Mouse (Mus musculus) heart, embryonic 11.5 days (tissue): ENCODE data around the gene Fbxw15. TPM values are rescaled to one million over a fixed set of nuclear protein-coding genes. Genes with fewer than 3 reads are reported as not detected.

Experiments used
- ATAC-seq: fragments of 200-750 bp; cut with Nextera tagmentation; replicated peaks from 2 replicates; pipeline ENCODE4 v1.8.0; 2017; ENCODE audit warnings: moderate library complexity; ENCODE audit not compliant: insufficient number of reproducible peaks, low FRiP score, low TSS enrichment
- H3K27ac ChIP-seq: fragments of 300-500 bp; sonication (generic); 2 replicates; pipeline ENCODE4 v1.5.1; 2014; ENCODE audit warnings: mild to moderate bottlenecking, low read depth, low read length
- H3K27me3 ChIP-seq: fragments of 300-500 bp; sonication (generic); 2 replicates; pipeline ENCODE4 v1.6.1; 2014; ENCODE audit warnings: mild to moderate bottlenecking, low read length, mixed read lengths; ENCODE audit not compliant: control insufficient read depth, insufficient read depth
- H3K36me3 ChIP-seq: fragments of 300-500 bp; sonication (generic); 2 replicates; pipeline ENCODE4 v1.6.1; 2014; ENCODE audit warnings: mild to moderate bottlenecking, low read length, moderate library complexity, mixed read lengths; ENCODE audit not compliant: control insufficient read depth, insufficient read depth
- H3K4me1 ChIP-seq: fragments of 300-500 bp; sonication (generic); 2 replicates; pipeline ENCODE4 v1.6.1; 2014; ENCODE audit warnings: low read length; ENCODE audit not compliant: control insufficient read depth, insufficient read depth
- H3K4me2 ChIP-seq: fragments of 300-500 bp; sonication (generic); 2 replicates; pipeline ENCODE4 v1.6.1; 2014; ENCODE audit warnings: mild to moderate bottlenecking, moderate library complexity
- H3K4me3 ChIP-seq: fragments of 300-500 bp; sonication (generic); 2 replicates; pipeline ENCODE4 v1.5.1; 2014; ENCODE audit warnings: low read depth, low read length
- H3K9ac ChIP-seq: fragments of 300-500 bp; sonication (generic); 2 replicates; pipeline ENCODE4 v1.6.1; 2014; ENCODE audit warnings: mild to moderate bottlenecking, low read depth, low read length, moderate library complexity
- H3K9me3 ChIP-seq: fragments of 300-500 bp; sonication (generic); replicated peaks from 2 replicates; pipeline ENCODE4 v1.6.1; 2016; ENCODE audit warnings: low read length; ENCODE audit not compliant: control insufficient read depth
- WGBS: fragments of 180-500 bp; shearing (Covaris S2); extraction: QIAGEN DNeasy Blood & Tissue Kit; methylation state at CpG from one replicate; pipeline ENCODE4 v1.1.7; 2014; ENCODE audit not compliant: insufficient replicate concordance; 5-methylcytosine and 5-hydroxymethylcytosine counted together
- polyA plus RNA-seq: library from polyadenylated mRNA; unstranded; fragments of >200 nt; fragmentation: Nextera tagmentation; extraction: Ambion mirVana; gene quantifications from 2 replicates; pipeline ENCODE4 v1.2.1, GENCODE M21; 2014

Gene Fbxw15
- polyA plus RNA-seq, 1 experiment from 2014 or later, result not detected

DNA sequence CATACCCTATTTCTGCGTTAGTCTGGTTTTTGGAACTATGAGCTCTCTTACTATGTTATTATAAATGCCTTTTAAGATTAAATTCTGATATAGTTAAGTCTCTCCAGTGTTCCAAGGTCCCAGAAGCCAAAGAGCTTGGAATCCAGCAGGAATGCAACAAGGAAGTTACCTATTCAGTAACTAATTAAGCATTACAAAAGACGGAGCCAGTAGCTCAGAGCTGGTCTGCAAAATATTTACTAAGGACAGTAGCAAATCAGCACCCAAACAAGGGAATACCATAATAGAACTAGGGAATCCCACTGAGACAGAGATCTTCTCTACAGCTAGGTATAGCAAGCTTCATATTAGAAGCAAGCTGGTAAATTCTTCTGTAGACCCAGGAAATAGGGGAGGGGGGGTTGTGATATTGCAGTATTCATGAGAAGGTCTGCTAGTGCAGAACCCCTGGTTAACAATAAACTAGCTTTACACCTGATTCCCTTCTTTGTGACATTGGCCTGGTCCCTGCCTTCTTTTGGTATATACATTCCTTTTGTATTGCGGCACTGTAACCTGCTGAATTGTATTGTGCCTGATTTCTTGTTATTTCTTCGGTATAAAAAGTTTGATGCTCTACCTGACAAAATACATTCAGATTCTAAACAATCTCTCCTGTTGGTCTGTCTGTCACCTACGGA lies 44.5 kb downstream of the Fbxw15 start:
- no peak overlapping the region for H3K9ac ChIP-seq
- no peaks in the 10 kb centered on the region for H3K4me1 ChIP-seq
- H3K9me3 ChIP-seq, result no peaks in the 10 kb centered on the region
- no peaks in the 10 kb centered on the region for H3K36me3 ChIP-seq
- H3K27me3 ChIP-seq, result no peaks in the 10 kb centered on the region
- 80% methylated on average over 5 of the region's 5 CpGs for WGBS
- H3K27ac ChIP-seq, result no peak overlapping the region
- ATAC-seq, result no peak
- H3K4me3 ChIP-seq, result no peak overlapping the region
- H3K4me2 ChIP-seq, result no peak overlapping the region

Other genes with a start within 250 kb of the Fbxw15 start
- not detected in 2 replicates for gene Fbxw28, start 228.6 kb downstream of the Fbxw15 start, polyA plus RNA-seq
- gene Fbxw22, start 164.0 kb downstream of the Fbxw15 start, polyA plus RNA-seq, result not detected in 2 replicates
- gene Fbxw16, start 119.1 kb downstream of the Fbxw15 start, polyA plus RNA-seq, result not detected in 2 replicates
- gene Fbxw19, start 72.4 kb downstream of the Fbxw15 start, polyA plus RNA-seq, result not detected in 2 replicates
- not detected in 2 replicates for gene Fbxw24, start 57.8 kb upstream of the Fbxw15 start, polyA plus RNA-seq
- not detected in 2 replicates for gene Fbxw25, start 96.4 kb upstream of the Fbxw15 start, polyA plus RNA-seq
- not detected in 2 replicates for gene Fbxw18, start 134.4 kb upstream of the Fbxw15 start, polyA plus RNA-seq
- gene Fbxw26, start 177.8 kb upstream of the Fbxw15 start, polyA plus RNA-seq, result not detected in 2 replicates
- gene Fbxw27, start 222.4 kb upstream of the Fbxw15 start, polyA plus RNA-seq, result not detected in 2 replicates
- 0.27 TPM in 1 of 2 replicates, not detected in the other for gene Spink8, start 244.0 kb upstream of the Fbxw15 start, polyA plus RNA-seq